Comparison of ENCODE assay signal across 8 mouse cellular contexts in genomic region chr11:31824504-31825166, GRCm38 (mm10). TPM values are rescaled to one million over a fixed set of nuclear protein-coding genes. Genes with fewer than 3 reads are reported as not detected.
DNase-seq lines count a peak whose midpoint lies in the region; ATAC-seq and TF ChIP-seq lines count a peak whose summit lies in the region.

No protein-coding gene starts in this region.

- H3K4me2 ChIP-seq in intestine, postnatal 0 days (replicated peaks; ENCODE audit: low read depth): no peak overlapping the region; the same call in 1 of the 2 replicates
- H3K4me2 ChIP-seq in lung, embryonic 16.5 days (ENCODE audit: low read depth, low read length): 0 out of 2 replicates have a peak overlapping the region, but pooled peaks have one; percentile 1

- peak; percentile 88 for ATAC-seq in intestine, postnatal 0 days
- ATAC-seq in lung, embryonic 16.5 days (ENCODE audit: low read depth): peak; percentile 74

- H3K27me3 ChIP-seq in intestine, postnatal 0 days (replicated peaks; ENCODE audit: control insufficient read depth, insufficient read depth, low read length): no peaks in the 10 kb centered on the region
- no peaks in the 10 kb centered on the region for H3K27me3 ChIP-seq in lung, embryonic 16.5 days (ENCODE audit: control insufficient read depth, insufficient read depth, low read depth, low read length)
- H3K27me3 ChIP-seq in hindbrain, embryonic 10.5 days (ENCODE audit: insufficient read depth, poor library complexity, severe bottlenecking): no peaks in the 10 kb centered on the region

- TF ChIP-seq CTCF in intestine, postnatal 0 days (IDR thresholded peaks at IDR 0.05; ENCODE audit: low read depth): no peak

- DNase-seq in 3T3-L1 (ENCODE audit: low read depth, low spot score): peak; percentile 90
- DNase-seq in MN1 (ENCODE audit: low spot score): peak; percentile 72
- DNase-seq in cerebellum, postnatal 14 days: peak; percentile 61 to 73
- DNase-seq in thymus, postnatal 4 days: peak; percentile 38
- no peak for DNase-seq in hindbrain, embryonic 10.5 days (ENCODE audit: low spot score)
- DNase-seq in left cerebral cortex, adult 9 months (ENCODE audit: low spot score in 2 of 2): no peak

- peak overlapping the region; percentile 73 for H3K27ac ChIP-seq in intestine, postnatal 0 days (ENCODE audit: low read depth, low read length)
- peak overlapping the region; percentile 10 for H3K27ac ChIP-seq in lung, embryonic 16.5 days (ENCODE audit: low read length)
- H3K27ac ChIP-seq in hindbrain, embryonic 10.5 days: no peak overlapping the region

- H3K9me3 ChIP-seq in intestine, postnatal 0 days (ENCODE audit: control insufficient read depth): no peaks in the 10 kb centered on the region
- H3K9me3 ChIP-seq in lung, embryonic 16.5 days (ENCODE audit: control insufficient read depth, low read length): no peaks in the 10 kb centered on the region
- H3K9me3 ChIP-seq in hindbrain, embryonic 10.5 days: no peaks in the 10 kb centered on the region

- H3K9ac ChIP-seq in intestine, postnatal 0 days (ENCODE audit: low read depth, low read length): no peak overlapping the region
- no peak overlapping the region for H3K9ac ChIP-seq in lung, embryonic 16.5 days (ENCODE audit: low read length)

- H3K4me3 ChIP-seq in intestine, postnatal 0 days (ENCODE audit: low read depth, low read length): no peak overlapping the region
- H3K4me3 ChIP-seq in lung, embryonic 16.5 days (ENCODE audit: low read length): no peak overlapping the region
- no peak overlapping the region for H3K4me3 ChIP-seq in hindbrain, embryonic 10.5 days

- 0 out of 2 replicates have a peak, but pooled peaks cover 22% of the 10 kb centered on the region for H3K4me1 ChIP-seq in intestine, postnatal 0 days (replicated peaks; ENCODE audit: control insufficient read depth, insufficient read depth, low read length)
- peaks cover 23% of the 10 kb centered on the region for H3K4me1 ChIP-seq in lung, embryonic 16.5 days (replicated peaks; ENCODE audit: control insufficient read depth, insufficient read depth, low read length)
- peaks cover 32% of the 10 kb centered on the region for H3K4me1 ChIP-seq in hindbrain, embryonic 10.5 days (replicated peaks)

- no peaks in the 10 kb centered on the region for H3K36me3 ChIP-seq in intestine, postnatal 0 days (ENCODE audit: control insufficient read depth, insufficient read depth)
- no peaks in the 10 kb centered on the region for H3K36me3 ChIP-seq in lung, embryonic 16.5 days (ENCODE audit: control insufficient read depth, insufficient read depth, low read length)
- no peaks in the 10 kb centered on the region for H3K36me3 ChIP-seq in hindbrain, embryonic 10.5 days

- WGBS in intestine, postnatal 0 days: 36% methylated on average over 14 of the region's 14 CpGs
- WGBS in lung, embryonic 16.5 days: 39% methylated on average over 14 of the region's 14 CpGs
- WGBS in hindbrain, embryonic 10.5 days: 84% methylated on average over 14 of the region's 14 CpGs

RNA-seq across cellular contexts. Expression of gene Cpeb4, which starts 47.4 kb away (rescaled TPM):
- polyA plus RNA-seq in intestine, postnatal 0 days (2015; fragmentation: Nextera tagmentation; extraction: Ambion mirVana): 11.3 and 12.8 TPM in 2 replicates
- 3.5 and 4.4 TPM in 2 replicates for polyA plus RNA-seq in lung, embryonic 16.5 days (2015; fragmentation: Nextera tagmentation; extraction: Ambion mirVana)
- polyA plus RNA-seq in hindbrain, embryonic 10.5 days (2016; fragmentation: Nextera tagmentation; extraction: Ambion mirVana): 5.4 and 6.0 TPM in 2 replicates

Comparison
In these comparisons a context has a peak if more than half of its experiments do, and no peak if none do; other contexts are left out.
1. DNase-seq: peak in 3T3-L1 (single experiment), MN1 (single experiment), cerebellum, postnatal 14 days (2 of 2) and thymus, postnatal 4 days (single experiment); none in hindbrain, embryonic 10.5 days (single experiment) and left cerebral cortex, adult 9 months (0 of 2).